Mouse (Mus musculus) liver, adult 2 months (tissue): ENCODE measurements around the gene Psme2b. TPM values are rescaled to one million over a fixed set of nuclear protein-coding genes. Genes with fewer than 3 reads are reported as not detected.

Source experiments
- DNase-seq: peaks from one replicate; pipeline ENCODE4 v3.0.0-alpha.2; 2011; ENCODE audit warnings: low read depth, low spot score; ENCODE audit errors: extremely low read depth
- H3K27ac ChIP-seq: fragments of 200-500 bp; replicated peaks from 2 replicates; pipeline ENCODE4 v1.5.1; 2012; ENCODE audit warnings: low read depth, mild to moderate bottlenecking, control low read depth, inconsistent platforms, low read length; ENCODE audit not compliant: insufficient read depth
- H3K27me3 ChIP-seq: fragments of 200-500 bp; 2 replicates; pipeline ENCODE4 v1.6.1; 2012; ENCODE audit warnings: mild to moderate bottlenecking, moderate library complexity, low read length, inconsistent platforms; ENCODE audit not compliant: control insufficient read depth, insufficient read depth
- H3K36me3 ChIP-seq: fragments of 200-500 bp; 2 replicates; pipeline ENCODE4 v1.6.1; 2012; ENCODE audit warnings: low read length, inconsistent platforms; ENCODE audit not compliant: control insufficient read depth, insufficient read depth
- H3K4me1 ChIP-seq: fragments of 200-500 bp; 2 replicates; pipeline ENCODE4 v1.6.1; 2011; ENCODE audit warnings: low read length; ENCODE audit not compliant: control insufficient read depth, insufficient read depth
- H3K4me3 ChIP-seq: fragments of 200-500 bp; 2 replicates; pipeline ENCODE4 v1.5.1; 2011; ENCODE audit warnings: low read depth, mild to moderate bottlenecking, control low read depth, low read length, moderate library complexity; ENCODE audit not compliant: insufficient read depth
- H3K79me2 ChIP-seq: fragments of 200-500 bp; 2 replicates; pipeline ENCODE4 v1.6.1; 2012; ENCODE audit warnings: inconsistent platforms, mild to moderate bottlenecking, low read length, moderate library complexity; ENCODE audit not compliant: control insufficient read depth, insufficient read depth
- H3K9ac ChIP-seq: fragments of 200-500 bp; 2 replicates; pipeline ENCODE4 v1.6.1; 2012; ENCODE audit warnings: low read depth, mild to moderate bottlenecking, control low read depth, inconsistent platforms, low read length
- CTCF ChIP-seq: fragments of 200-500 bp; IDR thresholded peaks from 2 replicates; pipeline ENCODE4 v1.5.1; 2011; ENCODE audit warnings: low read depth, low read length, control low read depth
- POLR2A ChIP-seq: fragments of 200-500 bp; IDR thresholded peaks from 2 replicates; pipeline ENCODE4 v1.6.1; 2011; ENCODE audit warnings: low read length, control low read depth; ENCODE audit not compliant: insufficient read depth; ENCODE audit errors: extremely low read depth
- WGBS: fragments of 180-500 bp; shearing (Covaris S2); methylation state at CpG from one replicate; pipeline ENCODE4 v1.1.7; 2018; 5-methylcytosine and 5-hydroxymethylcytosine counted together
- polyA plus RNA-seq: library from polyadenylated mRNA; depleted of rRNA; stranded (reverse); fragments of >200 nt; gene quantifications from 2 replicates; pipeline ENCODE4 v1.2.3, GENCODE M21; 2012; rRNA removed
- total RNA-seq: library from RNA; depleted of rRNA; stranded (reverse); fragments of >200 nt; gene quantifications from 2 replicates; pipeline ENCODE4 v1.2.3, GENCODE M21; 2014; rRNA removed

Psme2b gene
- total and polyA plus RNA-seq, 2 experiments: 2.5 to 4.0 TPM

- Histone ChIP-seq H3K27me3 (no peaks in the 10 kb centered on the region), H3K27ac (no peak overlapping the region), H3K9ac (no peak overlapping the region), H3K79me2 (no peaks in the 10 kb centered on the region), H3K36me3 (no peaks in the 10 kb centered on the region), H3K4me1 (peaks cover 12% of the 10 kb centered on the region), H3K4me3 (no peak overlapping the region)
- DNase-seq: peak; percentile 51
- 34% methylated on average over 2 of the region's 2 CpGs for WGBS
- TF ChIP-seq CTCF (no peak), POLR2A (no peak)
Observed at GRCm38 (mm10) chr11:48898812-48899431, 47.1 kb downstream of the Psme2b start.

Other genes with a start within 250 kb of the Psme2b start
- 507 and 645 TPM in 2 replicates for gene Rack1, start 145.9 kb downstream of the Psme2b start, total RNA-seq
- gene Rack1, start 145.9 kb downstream of the Psme2b start, polyA plus RNA-seq: 645 and 687 TPM in 2 replicates
- 11.4 and 13.2 TPM in 2 replicates for gene Trim41, start 128.8 kb downstream of the Psme2b start, total RNA-seq
- 13.7 and 18.2 TPM in 2 replicates for gene Trim41, start 128.8 kb downstream of the Psme2b start, polyA plus RNA-seq
- 5.8 and 11.2 TPM in 2 replicates for gene Trim7, start 120.0 kb downstream of the Psme2b start, total RNA-seq
- 11.0 and 16.3 TPM in 2 replicates for gene Trim7, start 120.0 kb downstream of the Psme2b start, polyA plus RNA-seq
- gene Gm12184, start 119.5 kb downstream of the Psme2b start, total RNA-seq: 1.5 and 2.0 TPM in 2 replicates
- gene Gm12184, start 119.5 kb downstream of the Psme2b start, polyA plus RNA-seq: 5.5 and 5.8 TPM in 2 replicates
- 43.0 and 48.4 TPM in 2 replicates for gene Irgm1, start 74.5 kb downstream of the Psme2b start, total RNA-seq
- gene Irgm1, start 74.5 kb downstream of the Psme2b start, polyA plus RNA-seq: 29.9 and 33.3 TPM in 2 replicates
- 1.3 and 1.9 TPM in 2 replicates for gene Gm5431, start 44.0 kb downstream of the Psme2b start, total RNA-seq
- gene Gm5431, start 44.0 kb downstream of the Psme2b start, polyA plus RNA-seq: 0.10 and 0.12 TPM in 2 replicates
- 0.20 and 0.28 TPM in 2 replicates for gene Olfr56, start 32.7 kb upstream of the Psme2b start, total RNA-seq
- 0.05 TPM in 1 of 2 replicates, not detected in the other for gene Olfr56, start 32.7 kb upstream of the Psme2b start, polyA plus RNA-seq
- gene 9930111J21Rik1, start 33.2 kb upstream of the Psme2b start, total RNA-seq: 4.1 and 5.1 TPM in 2 replicates
- gene 9930111J21Rik1, start 33.2 kb upstream of the Psme2b start, polyA plus RNA-seq: 0.44 and 0.48 TPM in 2 replicates
- 0.13 and 0.18 TPM in 2 replicates for gene Gm12185, start 46.0 kb upstream of the Psme2b start, total RNA-seq
- 0.02 TPM in 1 of 2 replicates, not detected in the other for gene Gm12185, start 46.0 kb upstream of the Psme2b start, polyA plus RNA-seq
- 9.8 and 11.1 TPM in 2 replicates for gene Tgtp1, start 48.0 kb upstream of the Psme2b start, total RNA-seq
- 1.4 and 2.8 TPM in 2 replicates for gene Tgtp1, start 48.0 kb upstream of the Psme2b start, polyA plus RNA-seq
- gene 9930111J21Rik2, start 105.1 kb upstream of the Psme2b start, total RNA-seq: 2.8 and 4.0 TPM in 2 replicates
- 0.30 and 0.44 TPM in 2 replicates for gene 9930111J21Rik2, start 105.1 kb upstream of the Psme2b start, polyA plus RNA-seq
- gene Tgtp2, start 118.0 kb upstream of the Psme2b start, total RNA-seq: 5.7 and 6.9 TPM in 2 replicates
- 1.1 and 1.3 TPM in 2 replicates for gene Tgtp2, start 118.0 kb upstream of the Psme2b start, polyA plus RNA-seq
- gene Ifi47, start 130.4 kb upstream of the Psme2b start, total RNA-seq: 20.0 and 21.3 TPM in 2 replicates
- gene Ifi47, start 130.4 kb upstream of the Psme2b start, polyA plus RNA-seq: 8.2 and 12.7 TPM in 2 replicates
- under 0.01 and 0.07 TPM in 2 replicates for gene Olfr1396, start 168.7 kb upstream of the Psme2b start, total RNA-seq
- 0.02 and 0.06 TPM in 2 replicates for gene Olfr1396, start 168.7 kb upstream of the Psme2b start, polyA plus RNA-seq
- gene Olfr1395, start 196.1 kb upstream of the Psme2b start, total RNA-seq: not detected in 2 replicates
- gene Olfr1395, start 196.1 kb upstream of the Psme2b start, polyA plus RNA-seq: not detected in 2 replicates
- not detected in 2 replicates for gene Olfr1394, start 208.2 kb upstream of the Psme2b start, total RNA-seq
- gene Olfr1394, start 208.2 kb upstream of the Psme2b start, polyA plus RNA-seq: not detected in 2 replicates
- 3.4 and 5.5 TPM in 2 replicates for gene Btnl9, start 241.0 kb upstream of the Psme2b start, total RNA-seq
- 1.9 and 2.3 TPM in 2 replicates for gene Btnl9, start 241.0 kb upstream of the Psme2b start, polyA plus RNA-seq